Mouse (Mus musculus) liver, embryonic 11.5 days (tissue): ENCODE results near the gene Lgals7. TPM values are rescaled to one million over a fixed set of nuclear protein-coding genes. Genes with fewer than 3 reads are reported as not detected.

Experiments used
- ATAC-seq: fragments of 200-750 bp; cut with Nextera tagmentation; replicated peaks from 2 replicates; pipeline ENCODE4 v1.8.0; 2017; ENCODE audit warnings: moderate number of reproducible peaks, mild to moderate bottlenecking, moderate TSS enrichment, moderate library complexity; ENCODE audit not compliant: low FRiP score
- DNase-seq: peaks from one replicate; pipeline ENCODE4 v3.0.0-alpha.2; 2017; ENCODE audit warnings: low spot score
- H3K27ac ChIP-seq: fragments of 300-500 bp; sonication (generic); 2 replicates; pipeline ENCODE4 v1.5.1; 2014; ENCODE audit warnings: mild to moderate bottlenecking, low read depth, low read length, control low read depth
- H3K27me3 ChIP-seq: fragments of 300-500 bp; sonication (generic); replicated peaks from 2 replicates; pipeline ENCODE4 v1.6.1; 2014; ENCODE audit warnings: low read length, mixed read lengths; ENCODE audit not compliant: control insufficient read depth, insufficient read depth
- H3K36me3 ChIP-seq: fragments of 300-500 bp; sonication (generic); 2 replicates; pipeline ENCODE4 v1.6.1; 2014; ENCODE audit warnings: mild to moderate bottlenecking, low read length, moderate library complexity, mixed read lengths; ENCODE audit not compliant: control insufficient read depth, insufficient read depth
- H3K4me1 ChIP-seq: fragments of 300-500 bp; sonication (generic); replicated peaks from 2 replicates; pipeline ENCODE4 v1.6.1; 2014; ENCODE audit warnings: low read length, mixed read lengths; ENCODE audit not compliant: control insufficient read depth, insufficient read depth
- H3K4me2 ChIP-seq: fragments of 300-500 bp; sonication (generic); 2 replicates; pipeline ENCODE4 v1.6.1; 2014; ENCODE audit warnings: mild to moderate bottlenecking, control low read depth, moderate library complexity
- H3K4me3 ChIP-seq: fragments of 300-500 bp; sonication (generic); 2 replicates; pipeline ENCODE4 v1.5.1; 2014; ENCODE audit warnings: low read depth, low read length, control low read depth
- H3K9ac ChIP-seq: fragments of 300-500 bp; sonication (generic); 2 replicates; pipeline ENCODE4 v1.6.1; 2014; ENCODE audit warnings: low read depth, low read length, control low read depth
- H3K9me3 ChIP-seq: fragments of 300-500 bp; sonication (generic); 2 replicates; pipeline ENCODE4 v1.6.1; 2016; ENCODE audit warnings: low read length, inconsistent platforms, mixed read lengths; ENCODE audit not compliant: control insufficient read depth
- WGBS: fragments of 180-500 bp; shearing (Covaris S2); extraction: QIAGEN DNeasy Blood & Tissue Kit; methylation state at CpG from one replicate; pipeline ENCODE4 v1.1.7; 2014; 5-methylcytosine and 5-hydroxymethylcytosine counted together
- polyA plus RNA-seq: library from polyadenylated mRNA; unstranded; fragments of >200 nt; fragmentation: Nextera tagmentation; extraction: Ambion mirVana; gene quantifications from 2 replicates; pipeline ENCODE4 v1.2.1, GENCODE M21; 2014

The Lgals7 gene
- polyA plus RNA-seq = not detected in 2 replicates

GRCm38 (mm10) chr7:28863540-28863939 lies at the start of gene Lgals7:
Gene Lgals7, plus strand, starts transcription at chr7:28863853.
- DNase-seq (no peak), ATAC-seq (no peak)
- Histone ChIP-seq H3K27ac (no peak within 1 kb of the TSS), H3K4me3 (no peak within 1 kb of the TSS), H3K9me3 (no peaks in the 10 kb centered on the region), H3K27me3 (no peaks in the 10 kb centered on the region), H3K36me3 (no peaks in the 10 kb centered on the region), H3K4me2 (no peak within 1 kb of the TSS), H3K9ac (0 out of 2 replicates have a peak within 1 kb of the TSS, but pooled peaks have one; percentile 20), H3K4me1 (peaks cover 15% of the 10 kb centered on the region)
- 74% methylated on average over 6 of the region's 6 CpGs for WGBS

- no peak overlapping the region for H3K9ac ChIP-seq
- ATAC-seq (no peak), DNase-seq (no peak)
- peaks cover 48% of the 10 kb centered on the region for H3K4me1 ChIP-seq
- no peak overlapping the region for H3K4me2 ChIP-seq
- peaks cover 69% of the 10 kb centered on the region for H3K36me3 ChIP-seq
- no peaks in the 10 kb centered on the region for H3K27me3 ChIP-seq
- no peaks in the 10 kb centered on the region for H3K9me3 ChIP-seq
- H3K4me3 ChIP-seq = no peak overlapping the region
- 67% methylated on average over 5 of the region's 5 CpGs for WGBS
- H3K27ac ChIP-seq = no peak overlapping the region
Observed at GRCm38 (mm10) chr7:28814306-28815034, 49.2 kb upstream of the Lgals7 start.

- H3K4me1 ChIP-seq = peaks cover 48% of the 10 kb centered on the region
- no peak overlapping the region for H3K27ac ChIP-seq
- whole genome bisulfite sequencing = 92% methylated on average over 9 of the region's 9 CpGs
- peaks cover 76% of the 10 kb centered on the region for H3K36me3 ChIP-seq
- no peaks in the 10 kb centered on the region for H3K9me3 ChIP-seq
- H3K27me3 ChIP-seq = no peaks in the 10 kb centered on the region
- no peak for DNase-seq
- ATAC-seq = no peak
- no peak overlapping the region for H3K4me3 ChIP-seq
- no peak overlapping the region for H3K4me2 ChIP-seq
- no peak overlapping the region for H3K9ac ChIP-seq
Observed at GRCm38 (mm10) chr7:28815230-28815629, 48.4 kb upstream of the Lgals7 start.

GRCm38 (mm10) chr7:28816201-28816600 lies 47.5 kb upstream of the Lgals7 start:
- H3K27me3 ChIP-seq = no peaks in the 10 kb centered on the region
- H3K9ac ChIP-seq = no peak overlapping the region
- H3K4me2 ChIP-seq = no peak overlapping the region
- no peaks in the 10 kb centered on the region for H3K9me3 ChIP-seq
- H3K4me1 ChIP-seq = peaks cover 50% of the 10 kb centered on the region
- no peak overlapping the region for H3K27ac ChIP-seq
- peaks cover 86% of the 10 kb centered on the region for H3K36me3 ChIP-seq
- 85% methylated on average over 9 of the region's 9 CpGs for WGBS
- no peak for ATAC-seq
- no peak for DNase-seq
- H3K4me3 ChIP-seq = no peak overlapping the region

GRCm38 (mm10) chr7:28816920-28817319 lies 46.7 kb upstream of the Lgals7 start:
- peaks cover 92% of the 10 kb centered on the region for H3K36me3 ChIP-seq
- WGBS = 92% methylated on average over 10 of the region's 10 CpGs
- H3K9ac ChIP-seq = no peak overlapping the region
- ATAC-seq = no peak
- no peak for DNase-seq
- no peak overlapping the region for H3K4me3 ChIP-seq
- H3K9me3 ChIP-seq = no peaks in the 10 kb centered on the region
- H3K27me3 ChIP-seq = no peaks in the 10 kb centered on the region
- H3K27ac ChIP-seq = no peak overlapping the region
- peaks cover 54% of the 10 kb centered on the region for H3K4me1 ChIP-seq
- no peak overlapping the region for H3K4me2 ChIP-seq

GRCm38 (mm10) chr7:28817524-28817923 lies 46.1 kb upstream of the Lgals7 start:
- Histone ChIP-seq H3K9ac (no peak overlapping the region), H3K36me3 (peaks cover 91% of the 10 kb centered on the region), H3K27ac (no peak overlapping the region), H3K27me3 (no peaks in the 10 kb centered on the region), H3K9me3 (no peaks in the 10 kb centered on the region), H3K4me3 (no peak overlapping the region), H3K4me1 (peaks cover 48% of the 10 kb centered on the region), H3K4me2 (no peak overlapping the region)
- DNase-seq = no peak
- WGBS = 61% methylated on average over 6 of the region's 6 CpGs
- ATAC-seq = no peak

- Histone ChIP-seq H3K9ac (no peak overlapping the region), H3K27me3 (no peaks in the 10 kb centered on the region), H3K4me3 (no peak overlapping the region), H3K4me2 (no peak overlapping the region), H3K27ac (no peak overlapping the region), H3K36me3 (peaks cover 89% of the 10 kb centered on the region), H3K4me1 (peaks cover 44% of the 10 kb centered on the region), H3K9me3 (no peaks in the 10 kb centered on the region)
- 86% methylated on average over 4 of the region's 4 CpGs for WGBS
- no peak for DNase-seq
- no peak for ATAC-seq
Observed at GRCm38 (mm10) chr7:28817957-28818356, 45.7 kb upstream of the Lgals7 start.

- no peak overlapping the region for H3K27ac ChIP-seq
- 86% methylated on average over 18 of the region's 18 CpGs for WGBS
- H3K4me2 ChIP-seq = no peak overlapping the region
- ATAC-seq = no peak
- no peaks in the 10 kb centered on the region for H3K27me3 ChIP-seq
- no peak overlapping the region for H3K9ac ChIP-seq
- H3K4me3 ChIP-seq = no peak overlapping the region
- peaks cover 39% of the 10 kb centered on the region for H3K4me1 ChIP-seq
- H3K36me3 ChIP-seq = peaks cover 85% of the 10 kb centered on the region
- H3K9me3 ChIP-seq = no peaks in the 10 kb centered on the region
- DNase-seq = no peak
Observed at GRCm38 (mm10) chr7:28818436-28818835, 45.2 kb upstream of the Lgals7 start.

GRCm38 (mm10) chr7:28818861-28819452 lies 44.7 kb upstream of the Lgals7 start:
- 75% methylated on average over 4 of the region's 4 CpGs for WGBS
- Histone ChIP-seq H3K36me3 (peaks cover 79% of the 10 kb centered on the region), H3K4me3 (no peak overlapping the region), H3K27ac (no peak overlapping the region), H3K4me1 (peaks cover 34% of the 10 kb centered on the region), H3K4me2 (no peak overlapping the region), H3K27me3 (no peaks in the 10 kb centered on the region), H3K9ac (no peak overlapping the region), H3K9me3 (no peaks in the 10 kb centered on the region)
- ATAC-seq (peak; percentile 32; the same call in 1 of the 2 replicates), DNase-seq (no peak)
